Mouse (Mus musculus): ENCODE measurements around the gene Neurl2. TPM values are rescaled to one million over a fixed set of nuclear protein-coding genes. Genes with fewer than 3 reads are reported as not detected.
"Not testable (repeated sequence)": the region's sequence is repeated elsewhere in the genome, so short reads cannot be mapped to it uniquely, and the experiment has no call there.

Neurl2 gene
- 8.4 and 9.0 TPM in 2 replicates for polyA plus RNA-seq (2015; fragmentation: Nextera tagmentation; extraction: Ambion mirVana)

- Histone ChIP-seq H3K4me1 (peaks cover 17% of the 10 kb centered on the region), H3K4me3 (peak within 1 kb of the TSS; percentile 64), H3K9me3 (no peaks in the 10 kb centered on the region), H3K27me3 (no peaks in the 10 kb centered on the region), H3K27ac (peak within 1 kb of the TSS; percentile 85), H3K9ac (peak within 1 kb of the TSS; percentile 86), H3K36me3 (peaks cover 30% of the 10 kb centered on the region), H3K4me2 (peak within 1 kb of the TSS; percentile 85)
- under 1% methylated on average over 31 of the region's 31 CpGs for WGBS
- ATAC-seq (ENCODE audit: insufficient number of reproducible peaks, insufficient read depth, low FRiP score, low TSS enrichment, low read depth) = peak; percentile 72
Measured at GRCm38 (mm10) chr2:164833314-164833959, at the start of gene Neurl2. TSS of gene Neurl2 (minus strand) at chr2:164833456.

DNA sequence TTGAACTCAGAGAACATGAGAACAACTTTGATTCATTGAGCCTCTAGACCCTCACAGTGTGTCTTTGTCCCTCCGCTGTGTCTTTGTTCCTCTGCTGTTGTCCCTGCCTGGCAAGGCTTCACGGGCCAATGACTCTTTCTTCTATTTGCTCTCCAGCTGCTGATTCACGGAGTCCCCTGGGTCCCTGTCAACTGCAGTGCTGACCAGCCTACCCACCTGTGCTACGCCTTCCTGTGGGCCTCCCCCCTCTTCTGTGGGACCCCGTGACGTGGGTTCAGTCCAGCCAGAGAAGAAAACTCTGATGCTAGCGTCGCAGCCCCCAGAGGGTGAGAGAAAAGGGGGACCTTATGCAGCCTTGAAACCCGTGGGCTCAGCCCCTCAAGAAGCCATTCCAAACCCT is 49.4 kb upstream of the Neurl2 start:
- H3K27me3 ChIP-seq = no peaks in the 10 kb centered on the region
- WGBS = 76% methylated on average over 9 of the region's 9 CpGs
- H3K4me2 ChIP-seq = no peak overlapping the region
- no peak for ATAC-seq (ENCODE audit: insufficient number of reproducible peaks, insufficient read depth, low FRiP score, low TSS enrichment, low read depth)
- H3K36me3 ChIP-seq = peaks cover 49% of the 10 kb centered on the region
- no peaks in the 10 kb centered on the region for H3K9me3 ChIP-seq
- H3K4me3 ChIP-seq = no peak overlapping the region
- peaks cover 24% of the 10 kb centered on the region for H3K4me1 ChIP-seq
- H3K27ac ChIP-seq = no peak overlapping the region
- H3K9ac ChIP-seq = no peak overlapping the region

DNA sequence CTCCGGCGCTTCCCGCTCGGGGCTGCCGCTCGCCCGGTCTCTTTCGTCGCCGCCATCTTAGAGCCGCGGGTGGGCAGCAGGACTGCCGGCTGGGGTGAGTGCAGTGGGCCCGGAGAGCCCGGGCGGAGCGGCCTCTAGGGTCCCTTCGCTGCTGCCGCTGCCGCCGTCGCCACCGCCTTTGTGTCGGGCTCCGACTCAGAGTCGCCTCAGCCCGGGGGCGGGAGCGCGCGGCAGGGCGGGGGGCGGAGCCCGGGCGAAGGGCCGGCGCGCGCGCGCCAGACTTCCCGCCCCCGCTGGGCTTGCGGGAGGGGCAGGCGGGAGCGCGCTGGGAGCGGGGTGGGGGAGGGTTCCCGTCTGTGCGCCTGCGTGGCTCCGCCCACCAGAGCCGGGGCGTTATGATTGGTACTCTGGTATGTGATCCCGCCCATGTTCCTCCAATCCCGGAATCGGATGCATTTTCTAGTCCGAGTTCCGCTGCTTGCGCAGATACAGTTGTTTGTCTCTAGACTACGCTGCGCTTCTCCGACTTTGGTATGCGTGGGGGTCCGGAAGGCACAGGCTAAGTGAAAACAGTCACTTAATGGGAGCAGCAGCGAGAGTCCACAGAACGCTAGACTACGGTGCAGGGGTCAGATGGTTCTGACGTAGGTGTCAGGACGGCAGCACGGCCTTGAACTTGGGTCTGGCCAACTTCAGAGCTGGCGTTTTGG is 46.5 kb upstream of the Neurl2 start:
- Histone ChIP-seq H3K9ac (peak overlapping the region; percentile 100), H3K4me1 (peaks cover 30% of the 10 kb centered on the region), H3K4me2 (peak overlapping the region; percentile 94), H3K27me3 (no peaks in the 10 kb centered on the region), H3K4me3 (peak overlapping the region; percentile 92), H3K36me3 (peaks cover 20% of the 10 kb centered on the region), H3K9me3 (no peaks in the 10 kb centered on the region), H3K27ac (peak overlapping the region; percentile 100)
- under 1% methylated on average over 58 of the region's 72 CpGs for WGBS
- ATAC-seq (ENCODE audit: insufficient number of reproducible peaks, insufficient read depth, low FRiP score, low TSS enrichment, low read depth) = peak; percentile 83

DNA sequence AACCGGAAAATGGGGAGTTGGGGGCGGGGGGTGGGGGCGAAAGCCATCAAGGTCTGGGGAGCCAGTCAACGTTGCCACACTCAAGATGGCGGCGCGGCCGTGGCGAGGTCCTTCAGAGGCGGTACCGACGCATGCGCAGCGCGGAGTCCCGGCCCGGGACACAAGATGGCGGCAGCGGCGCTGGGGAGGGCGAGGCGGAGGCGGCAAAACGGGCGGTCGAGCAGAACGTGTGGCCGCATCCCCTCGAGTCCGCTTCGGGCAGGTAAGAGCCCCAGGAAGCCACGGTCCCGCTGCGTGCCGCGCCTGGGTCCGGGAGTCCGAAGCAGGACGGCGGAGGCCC is 45.9 kb upstream of the Neurl2 start, which contains the start of gene Pcif1:
Gene Pcif1 (plus strand): TSS at position 77 of the 340 bp plus-strand sequence.
- under 1% methylated on average over 35 of the region's 40 CpGs for WGBS
- Histone ChIP-seq H3K27me3 (no peaks in the 10 kb centered on the region), H3K4me2 (peak within 1 kb of the TSS; percentile 94), H3K9ac (peak within 1 kb of the TSS; percentile 100), H3K9me3 (no peaks in the 10 kb centered on the region), H3K4me3 (peak within 1 kb of the TSS; percentile 92), H3K36me3 (peaks cover 17% of the 10 kb centered on the region), H3K27ac (peak within 1 kb of the TSS; percentile 100), H3K4me1 (peaks cover 36% of the 10 kb centered on the region)
- ATAC-seq (ENCODE audit: insufficient number of reproducible peaks, insufficient read depth, low FRiP score, low TSS enrichment, low read depth) = peak; percentile 88

DNA sequence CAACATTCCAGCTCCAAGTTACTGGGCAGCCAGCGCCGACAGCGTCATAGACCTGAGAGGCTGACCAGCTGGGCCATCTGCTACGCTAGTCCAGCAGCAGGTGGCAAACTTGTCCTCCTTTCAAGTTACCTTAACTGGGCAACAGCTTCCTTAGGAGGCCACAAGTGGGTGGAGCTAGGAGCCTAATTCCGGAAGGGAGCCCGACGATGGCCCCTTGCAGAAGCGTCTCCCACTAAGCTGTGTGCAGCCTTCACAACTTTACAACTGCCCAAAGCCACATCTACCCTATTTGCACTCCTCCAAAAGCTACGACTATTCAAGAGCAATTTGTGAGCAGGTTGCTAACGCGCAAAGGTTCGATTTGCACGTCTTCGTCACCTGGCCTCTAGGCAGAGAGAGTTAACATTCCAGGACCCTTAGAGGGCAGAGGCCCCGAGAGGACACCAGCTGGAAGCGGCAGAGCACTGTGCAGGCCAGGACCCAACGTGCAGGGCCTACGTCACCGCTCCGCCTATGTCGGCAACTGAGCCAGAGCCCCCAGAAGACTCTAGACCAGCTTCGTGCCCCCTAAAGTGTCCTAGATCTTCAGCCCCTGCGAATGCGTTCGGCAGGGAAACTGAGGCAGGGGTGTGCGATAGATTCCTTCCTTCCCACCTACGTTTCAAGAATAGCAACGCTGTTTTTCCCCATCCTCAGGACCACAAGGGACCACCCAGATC is 45.4 kb upstream of the Neurl2 start:
- peak overlapping the region; percentile 100 for H3K9ac ChIP-seq
- H3K36me3 ChIP-seq = peaks cover 11% of the 10 kb centered on the region
- peaks cover 40% of the 10 kb centered on the region for H3K4me1 ChIP-seq
- H3K4me3 ChIP-seq = peak overlapping the region; percentile 92
- H3K9me3 ChIP-seq = no peaks in the 10 kb centered on the region
- peak overlapping the region; percentile 100 for H3K27ac ChIP-seq
- no peaks in the 10 kb centered on the region for H3K27me3 ChIP-seq
- peak overlapping the region; percentile 94 for H3K4me2 ChIP-seq
- no peak for ATAC-seq (ENCODE audit: insufficient number of reproducible peaks, insufficient read depth, low FRiP score, low TSS enrichment, low read depth)
- 3% methylated on average over 28 of the region's 28 CpGs for WGBS

- 73% methylated on average over 11 of the region's 11 CpGs for WGBS
- not testable (repeated sequence) for H3K9me3 ChIP-seq; ATAC-seq (ENCODE audit: insufficient number of reproducible peaks, insufficient read depth, low FRiP score, low TSS enrichment, low read depth); H3K36me3 ChIP-seq; H3K27me3 ChIP-seq; H3K9ac ChIP-seq
- Histone ChIP-seq H3K4me3 (peak overlapping the region; percentile 92), H3K4me1 (peaks cover 40% of the 10 kb centered on the region), H3K4me2 (peak overlapping the region; percentile 94), H3K27ac (0 out of 2 replicates have a peak overlapping the region, but pooled peaks have one; percentile 22)
Measured at GRCm38 (mm10) chr2:164877376-164878215, 44.3 kb upstream of the Neurl2 start.

- not testable (repeated sequence) for H3K4me3 ChIP-seq; H3K9ac ChIP-seq; H3K9me3 ChIP-seq; H3K36me3 ChIP-seq; H3K4me2 ChIP-seq; H3K27me3 ChIP-seq; ATAC-seq (ENCODE audit: insufficient number of reproducible peaks, insufficient read depth, low FRiP score, low TSS enrichment, low read depth)
- Histone ChIP-seq H3K27ac (0 out of 2 replicates have a peak overlapping the region, but pooled peaks have one; percentile 81), H3K4me1 (peaks cover 32% of the 10 kb centered on the region)
- 48% methylated on average over 2 of the region's 2 CpGs for WGBS
Measured at GRCm38 (mm10) chr2:164875648-164876047, 42.4 kb upstream of the Neurl2 start.

DNA sequence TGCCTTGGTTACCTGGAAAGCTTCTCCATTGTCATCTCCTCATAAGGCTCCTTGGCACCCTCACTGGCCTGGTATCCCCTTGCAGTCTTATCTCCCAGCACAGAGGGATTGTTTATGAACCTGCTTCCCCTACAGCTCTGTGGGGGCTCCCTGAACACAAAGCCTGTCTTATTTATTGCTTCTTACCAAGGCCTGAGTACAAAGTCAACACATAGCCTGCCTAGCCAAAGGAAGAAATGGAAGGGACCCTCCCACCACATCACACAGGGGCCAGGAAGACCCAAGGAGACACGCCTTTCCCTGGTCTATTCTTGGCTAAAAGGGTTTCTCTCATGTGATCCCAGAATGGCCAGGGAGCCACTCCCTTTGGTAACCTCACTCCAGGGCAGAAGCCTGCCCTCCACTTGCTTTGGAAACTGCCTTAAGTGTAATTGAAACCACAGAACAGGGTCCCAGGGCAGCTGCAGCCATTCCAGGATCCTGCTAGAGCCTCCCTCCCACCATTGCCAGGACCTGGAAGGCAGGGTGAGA is 41.0 kb upstream of the Neurl2 start:
- no peaks in the 10 kb centered on the region for H3K36me3 ChIP-seq
- no peaks in the 10 kb centered on the region for H3K9me3 ChIP-seq
- no peak overlapping the region for H3K4me3 ChIP-seq
- no peak overlapping the region; the same call in 1 of the 2 replicates for H3K4me2 ChIP-seq
- H3K9ac ChIP-seq = no peak overlapping the region
- no peaks in the 10 kb centered on the region for H3K27me3 ChIP-seq
- WGBS = 12% methylated on average over 1 of the region's 1 CpGs
- ATAC-seq (ENCODE audit: insufficient number of reproducible peaks, insufficient read depth, low FRiP score, low TSS enrichment, low read depth) = no peak
- peaks cover 26% of the 10 kb centered on the region for H3K4me1 ChIP-seq
- peak overlapping the region; percentile 81 for H3K27ac ChIP-seq

DNA sequence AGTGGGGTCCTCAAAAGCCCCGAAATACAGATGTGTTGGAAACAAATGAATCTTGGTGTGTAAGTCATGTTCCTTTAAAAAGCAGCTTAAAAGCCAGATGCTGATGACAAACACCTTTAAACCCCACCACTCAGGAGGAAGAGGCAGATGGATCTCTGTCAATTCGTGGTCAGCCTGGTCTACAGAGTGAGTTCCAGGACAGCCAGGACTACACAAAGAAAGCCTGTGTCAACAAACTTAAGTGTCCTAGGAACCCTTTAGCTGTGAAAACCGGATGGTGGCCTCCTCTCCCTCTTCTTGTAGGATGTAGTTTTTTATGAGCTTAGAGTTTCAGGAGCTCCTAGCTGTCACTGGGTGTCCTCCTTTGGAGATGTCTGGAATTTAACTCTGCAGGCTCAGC is 40.4 kb upstream of the Neurl2 start:
- Histone ChIP-seq H3K4me1 (peaks cover 26% of the 10 kb centered on the region), H3K9ac (no peak overlapping the region), H3K36me3 (no peaks in the 10 kb centered on the region), H3K27me3 (no peaks in the 10 kb centered on the region), H3K4me3 (no peak overlapping the region), H3K9me3 (no peaks in the 10 kb centered on the region), H3K27ac (peak overlapping the region; percentile 81), H3K4me2 (no peak overlapping the region; the same call in 1 of the 2 replicates)
- ATAC-seq (ENCODE audit: insufficient number of reproducible peaks, insufficient read depth, low FRiP score, low TSS enrichment, low read depth) = no peak
- WGBS = 66% methylated on average over 3 of the region's 3 CpGs

GRCm38 (mm10) chr2:164871602-164872303 is 38.5 kb upstream of the Neurl2 start:
- Histone ChIP-seq H3K4me1 (peaks cover 20% of the 10 kb centered on the region), H3K9ac (no peak overlapping the region), H3K36me3 (no peaks in the 10 kb centered on the region), H3K9me3 (peaks cover 9% of the 10 kb centered on the region; the same call in 1 of the 2 replicates), H3K27me3 (no peaks in the 10 kb centered on the region), H3K4me3 (no peak overlapping the region), H3K4me2 (no peak overlapping the region), H3K27ac (no peak overlapping the region)
- WGBS = 62% methylated on average over 6 of the region's 6 CpGs
- no peak for ATAC-seq (ENCODE audit: insufficient number of reproducible peaks, insufficient read depth, low FRiP score, low TSS enrichment, low read depth)

All from embryonic facial prominence, embryonic 13.5 days (tissue).